Mouse (Mus musculus): Measurements from ENCODE around the gene Prr14. TPM values are rescaled to one million over a fixed set of nuclear protein-coding genes. Genes with fewer than 3 reads are reported as not detected.
"Not testable (repeated sequence)": the region's sequence is repeated elsewhere in the genome, so short reads cannot be mapped to it uniquely, and the experiment has no call there.

Prr14 gene
- polyA plus RNA-seq (2012) = 11.7 and 14.3 TPM in 2 replicates

DNA sequence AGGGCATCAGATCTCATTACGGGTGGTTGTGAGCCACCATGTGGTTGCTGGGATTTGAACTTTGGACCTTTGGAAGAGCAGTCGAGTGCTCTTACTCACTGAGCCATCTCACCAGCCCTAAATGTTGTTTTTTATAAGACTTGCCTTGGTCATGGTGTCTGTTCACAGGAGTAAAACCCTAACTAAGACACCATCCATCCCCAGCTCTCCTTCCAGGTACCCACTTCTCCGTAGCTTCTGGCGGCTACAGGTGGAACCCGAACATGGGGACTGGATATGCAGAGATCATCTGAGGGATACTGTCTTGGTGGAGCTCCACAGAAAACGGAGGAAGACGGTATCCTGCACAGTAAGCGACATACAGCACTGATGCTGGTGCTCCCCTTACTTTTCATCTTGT is at the start of gene Prr14:
Gene Prr14, plus strand, starts transcription at position 301 of the 400 bp plus-strand sequence.
- H3K27me3 ChIP-seq (ENCODE audit: control insufficient read depth) = not testable (repeated sequence)
- H3K4me1 ChIP-seq (ENCODE audit: control insufficient read depth) = peaks cover 22% of the 10 kb centered on the region
- H3K9me3 ChIP-seq (ENCODE audit: control insufficient read depth, low read length) = peaks cover 10% of the 10 kb centered on the region
- peak within 1 kb of the TSS; percentile 48 for H3K4me3 ChIP-seq (replicated peaks)
- H3K36me3 ChIP-seq (ENCODE audit: control insufficient read depth) = peaks cover 86% of the 10 kb centered on the region

DNA sequence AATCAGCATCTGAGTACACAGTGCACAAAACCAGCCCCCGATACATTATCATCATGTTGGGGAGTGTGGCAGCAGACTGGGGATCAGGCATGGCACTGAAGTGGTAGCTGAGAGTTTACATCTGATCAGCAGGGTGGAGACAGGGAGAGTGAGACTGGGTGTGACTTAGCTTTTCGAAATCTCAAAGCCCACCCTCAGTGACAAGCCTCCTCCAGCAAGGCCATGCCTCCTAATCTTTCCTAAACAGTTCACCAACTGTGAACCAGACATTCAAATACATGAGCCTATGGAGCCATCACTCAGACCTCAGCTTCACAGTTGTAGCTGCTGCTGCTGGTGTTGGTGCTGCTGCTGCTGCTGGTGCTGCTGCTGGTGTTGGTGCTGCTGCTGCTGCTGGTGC is 48.0 kb upstream of the Prr14 start:
- no peaks in the 10 kb centered on the region for H3K27me3 ChIP-seq (ENCODE audit: control insufficient read depth)
- no peak overlapping the region for H3K4me3 ChIP-seq (replicated peaks)
- H3K4me1 ChIP-seq (ENCODE audit: control insufficient read depth) = peaks cover 15% of the 10 kb centered on the region
- peaks cover 2% of the 10 kb centered on the region; the same call in 1 of the 2 replicates for H3K36me3 ChIP-seq (ENCODE audit: control insufficient read depth)
- TF ChIP-seq GATA1 (IDR thresholded peaks at IDR 0.05; ENCODE audit: low read length) (no peak), TAL1 (IDR thresholded peaks at IDR 0.05; ENCODE audit: low read length) (no peak)
- H3K9me3 ChIP-seq (ENCODE audit: control insufficient read depth, low read length) = no peaks in the 10 kb centered on the region; the same call in 1 of the 2 replicates

DNA sequence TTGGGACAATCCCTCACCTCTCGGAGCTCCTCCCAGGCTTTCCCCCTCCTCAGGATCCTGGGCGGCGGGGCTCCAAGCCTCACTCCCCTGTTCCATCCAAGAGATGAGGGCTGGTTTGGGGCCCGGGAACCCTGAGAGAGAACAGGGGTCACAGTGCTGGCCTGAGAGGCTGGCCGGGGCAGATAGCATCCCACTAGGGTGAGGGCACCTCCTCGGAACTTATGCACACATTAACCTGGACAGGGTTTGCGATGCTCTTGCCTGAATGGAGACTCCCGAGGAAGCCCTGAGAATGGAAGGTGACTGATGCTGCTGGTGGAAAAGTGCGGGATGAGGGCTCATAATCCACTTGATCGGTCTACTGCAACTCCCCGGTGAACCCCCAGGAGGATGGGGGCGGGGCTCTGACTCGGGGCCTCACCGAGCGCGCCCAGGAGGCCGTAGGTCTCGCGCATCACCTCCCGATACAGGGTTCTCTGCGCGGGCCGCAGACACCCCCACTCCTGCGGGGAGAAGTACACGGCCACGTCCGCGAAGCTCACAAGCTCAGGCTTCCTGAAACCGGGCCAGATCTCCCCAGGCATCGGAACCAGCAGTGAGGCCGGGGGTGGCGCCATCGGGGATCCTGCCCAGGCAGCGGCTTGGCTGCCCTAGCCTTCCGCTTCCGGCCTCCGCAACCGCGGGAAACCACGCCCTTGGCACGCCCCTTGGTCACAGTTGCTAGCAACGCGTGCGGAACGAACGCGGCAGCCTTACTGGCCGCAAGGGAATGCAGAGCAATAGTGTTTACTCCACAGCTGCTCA is 37.8 kb upstream of the Prr14 start, which contains the start of gene Zfp688:
Gene Zfp688, minus strand, starts transcription at position 681 of the 804 bp plus-strand sequence.
- H3K9me3 ChIP-seq (ENCODE audit: control insufficient read depth, low read length) = no peaks in the 10 kb centered on the region
- H3K4me3 ChIP-seq (replicated peaks) = peak within 1 kb of the TSS; percentile 93
- peaks cover 32% of the 10 kb centered on the region for H3K36me3 ChIP-seq (ENCODE audit: control insufficient read depth)
- peaks cover 11% of the 10 kb centered on the region for H3K27me3 ChIP-seq (ENCODE audit: control insufficient read depth)
- H3K4me1 ChIP-seq (ENCODE audit: control insufficient read depth) = peaks cover 35% of the 10 kb centered on the region
- no peak for TF ChIP-seq GATA1 (IDR thresholded peaks at IDR 0.05; ENCODE audit: low read length)
- TF ChIP-seq TAL1 (IDR thresholded peaks at IDR 0.05; ENCODE audit: low read length) = no peak

DNA sequence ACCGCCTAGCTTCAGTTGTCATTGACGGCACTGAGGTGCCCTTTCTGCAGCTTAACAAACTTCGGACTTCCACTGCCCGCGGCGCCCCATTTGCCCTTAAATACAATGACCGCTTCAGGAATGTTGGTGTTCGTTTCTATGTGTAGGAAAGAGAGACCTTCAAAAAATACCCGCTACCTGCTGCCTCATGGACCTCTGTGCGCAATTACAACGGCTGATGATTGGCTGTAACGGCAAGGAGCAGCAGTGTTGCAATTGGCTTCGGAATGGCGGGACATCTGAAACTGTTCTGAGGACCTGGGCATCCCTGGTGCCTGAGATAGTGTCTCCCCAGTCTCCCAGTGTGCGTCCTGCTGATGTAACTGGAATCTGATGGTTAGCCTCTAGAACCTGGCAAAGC is 37.2 kb upstream of the Prr14 start:
- TF ChIP-seq GATA1 (IDR thresholded peaks at IDR 0.05; ENCODE audit: low read length) (no peak), TAL1 (IDR thresholded peaks at IDR 0.05; ENCODE audit: low read length) (no peak)
- Histone ChIP-seq H3K27me3 (ENCODE audit: control insufficient read depth) (peaks cover 11% of the 10 kb centered on the region), H3K4me3 (replicated peaks) (peak overlapping the region; percentile 93), H3K36me3 (ENCODE audit: control insufficient read depth) (peaks cover 31% of the 10 kb centered on the region), H3K9me3 (ENCODE audit: control insufficient read depth, low read length) (no peaks in the 10 kb centered on the region), H3K4me1 (ENCODE audit: control insufficient read depth) (peaks cover 35% of the 10 kb centered on the region)

DNA sequence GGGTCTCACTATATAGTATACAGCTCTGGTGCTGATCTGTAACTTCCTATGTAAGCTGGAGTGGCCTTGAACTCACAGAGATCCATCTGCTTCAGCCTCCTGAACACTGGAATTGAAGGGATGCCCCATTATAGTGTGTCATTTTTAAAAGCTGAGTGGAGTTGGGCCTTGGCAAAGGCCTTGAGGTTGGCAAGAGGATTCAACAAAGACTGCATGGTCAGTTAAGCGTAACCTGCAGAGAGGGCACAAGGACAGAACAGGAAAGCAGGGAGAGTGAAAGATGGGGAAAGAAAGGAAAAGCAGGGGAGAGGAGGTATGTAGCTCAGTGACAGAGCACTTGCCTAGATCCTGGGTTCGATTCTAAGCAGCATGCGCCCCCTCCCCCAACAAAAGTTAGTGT is 34.1 kb upstream of the Prr14 start:
- H3K36me3 ChIP-seq (ENCODE audit: control insufficient read depth) = peaks cover 3% of the 10 kb centered on the region
- no peaks in the 10 kb centered on the region for H3K9me3 ChIP-seq (ENCODE audit: control insufficient read depth, low read length)
- TF ChIP-seq TAL1 (IDR thresholded peaks at IDR 0.05; ENCODE audit: low read length) = no peak
- TF ChIP-seq GATA1 (IDR thresholded peaks at IDR 0.05; ENCODE audit: low read length) = no peak
- H3K4me3 ChIP-seq (replicated peaks) = no peak overlapping the region
- H3K4me1 ChIP-seq (ENCODE audit: control insufficient read depth) = peaks cover 31% of the 10 kb centered on the region
- peaks cover 15% of the 10 kb centered on the region for H3K27me3 ChIP-seq (ENCODE audit: control insufficient read depth)

DNA sequence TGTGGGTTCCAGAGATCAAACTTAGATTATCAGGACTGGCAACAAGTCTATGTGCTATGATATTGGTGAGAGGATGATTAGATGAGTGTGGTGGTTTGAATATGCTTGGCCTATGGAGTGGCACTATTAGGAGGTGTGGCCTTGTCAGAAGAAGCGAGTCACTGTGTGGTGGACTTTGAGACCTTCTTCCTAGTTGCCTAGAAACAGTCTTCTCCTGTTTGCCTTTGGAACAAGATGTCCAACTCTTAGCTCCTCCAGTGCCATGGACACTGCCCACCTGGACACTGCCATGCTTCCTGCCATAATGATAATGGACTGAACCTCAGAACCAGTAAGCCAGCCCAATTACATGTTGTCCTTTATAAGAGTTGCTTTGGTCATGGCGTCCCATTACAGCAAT is 33.5 kb upstream of the Prr14 start:
- H3K36me3 ChIP-seq (ENCODE audit: control insufficient read depth) = no peaks in the 10 kb centered on the region
- H3K4me1 ChIP-seq (ENCODE audit: control insufficient read depth) = peaks cover 25% of the 10 kb centered on the region
- no peak overlapping the region for H3K4me3 ChIP-seq (replicated peaks)
- peaks cover 21% of the 10 kb centered on the region for H3K27me3 ChIP-seq (ENCODE audit: control insufficient read depth)
- no peaks in the 10 kb centered on the region for H3K9me3 ChIP-seq (ENCODE audit: control insufficient read depth, low read length)
- TF ChIP-seq TAL1 (IDR thresholded peaks at IDR 0.05; ENCODE audit: low read length) = no peak
- no peak for TF ChIP-seq GATA1 (IDR thresholded peaks at IDR 0.05; ENCODE audit: low read length)

DNA sequence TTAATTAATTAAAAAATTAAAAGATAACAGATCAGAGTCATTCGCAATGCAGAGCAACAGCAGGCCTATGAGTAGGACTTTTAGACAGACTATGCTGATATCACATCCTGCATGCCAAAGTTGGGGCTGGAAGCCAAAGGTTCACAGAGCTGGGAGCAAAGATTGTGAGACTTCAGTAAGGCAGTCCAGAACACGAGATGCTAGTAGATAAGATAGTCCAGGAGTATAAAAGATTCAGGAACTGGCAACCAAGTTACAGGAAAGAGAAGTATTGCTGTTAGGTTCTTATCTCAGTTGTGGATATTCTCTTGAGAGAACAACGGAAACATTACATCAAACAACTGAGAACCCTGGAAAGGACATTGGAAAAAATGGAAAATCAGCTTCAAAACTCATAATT is 33.1 kb upstream of the Prr14 start:
- peaks cover 21% of the 10 kb centered on the region for H3K27me3 ChIP-seq (ENCODE audit: control insufficient read depth)
- H3K9me3 ChIP-seq (ENCODE audit: control insufficient read depth, low read length) = no peaks in the 10 kb centered on the region
- H3K36me3 ChIP-seq (ENCODE audit: control insufficient read depth) = no peaks in the 10 kb centered on the region
- H3K4me3 ChIP-seq (replicated peaks) = no peak overlapping the region
- no peak for TF ChIP-seq GATA1 (IDR thresholded peaks at IDR 0.05; ENCODE audit: low read length)
- no peak for TF ChIP-seq TAL1 (IDR thresholded peaks at IDR 0.05; ENCODE audit: low read length)
- peaks cover 20% of the 10 kb centered on the region for H3K4me1 ChIP-seq (ENCODE audit: control insufficient read depth)

DNA sequence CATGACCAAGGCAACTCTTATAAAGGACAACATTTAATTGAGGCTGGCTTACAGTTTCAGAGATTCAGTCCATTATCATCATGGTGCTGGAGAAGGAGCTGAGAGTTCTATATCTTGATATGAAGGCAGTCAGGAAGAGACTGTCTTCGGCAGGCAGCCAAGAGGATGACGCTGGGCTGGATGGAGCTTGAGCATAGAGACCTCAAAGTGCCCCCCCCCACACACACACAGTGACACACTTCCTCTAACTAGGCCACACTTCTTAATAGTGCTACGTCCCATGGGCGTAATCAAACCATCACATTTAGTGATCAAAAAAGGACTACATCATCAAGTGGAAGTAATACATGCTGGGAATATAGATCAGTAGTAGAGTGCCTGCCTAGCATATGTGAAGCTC is 24.2 kb upstream of the Prr14 start:
- no peak for TF ChIP-seq TAL1 (IDR thresholded peaks at IDR 0.05; ENCODE audit: low read length)
- no peak for TF ChIP-seq GATA1 (IDR thresholded peaks at IDR 0.05; ENCODE audit: low read length)
- Histone ChIP-seq H3K36me3 (ENCODE audit: control insufficient read depth) (no peaks in the 10 kb centered on the region), H3K4me3 (replicated peaks) (no peak overlapping the region)

DNA sequence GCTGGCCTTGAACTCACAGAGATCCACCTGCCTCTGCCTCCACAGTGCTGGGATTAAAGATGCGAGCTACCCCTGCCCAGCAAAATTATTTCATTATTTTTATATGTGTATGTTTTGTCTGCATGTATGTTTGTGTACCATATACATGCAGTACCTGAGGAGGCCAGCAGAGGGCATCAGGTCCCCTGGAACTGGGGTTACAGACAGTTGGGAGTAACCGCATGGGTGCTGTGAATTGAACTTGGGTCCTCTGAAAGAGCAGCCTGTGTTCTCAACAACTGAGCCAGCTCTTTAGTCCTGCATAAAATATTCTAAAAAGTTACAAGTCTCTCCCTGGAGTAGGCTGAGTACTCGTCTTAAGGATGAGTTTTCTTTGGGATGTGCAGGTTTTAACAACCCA is 21.7 kb upstream of the Prr14 start:
- H3K4me3 ChIP-seq (replicated peaks) = no peak overlapping the region
- H3K36me3 ChIP-seq (ENCODE audit: control insufficient read depth) = peaks cover 6% of the 10 kb centered on the region
- peaks cover 18% of the 10 kb centered on the region for H3K9me3 ChIP-seq (ENCODE audit: control insufficient read depth, low read length)
- H3K27me3 ChIP-seq (ENCODE audit: control insufficient read depth) = peaks cover 1% of the 10 kb centered on the region
- H3K4me1 ChIP-seq (ENCODE audit: control insufficient read depth) = no peaks in the 10 kb centered on the region
- TF ChIP-seq TAL1 (IDR thresholded peaks at IDR 0.05; ENCODE audit: low read length) (no peak), GATA1 (IDR thresholded peaks at IDR 0.05; ENCODE audit: low read length) (no peak)

More for the DNA sequence above, 24.2 kb upstream of the Prr14 start:
- Histone ChIP-seq H3K27me3 (ENCODE audit: control insufficient read depth) (peaks cover 12% of the 10 kb centered on the region), H3K9me3 (ENCODE audit: control insufficient read depth, low read length) (peaks cover 18% of the 10 kb centered on the region), H3K4me1 (ENCODE audit: control insufficient read depth) (no peaks in the 10 kb centered on the region)
